Mouse (Mus musculus): ENCODE results near the gene Ccdc63.

Ccdc63 gene

GRCm38 (mm10) chr5:122130341-122130998, 10.2 kb downstream of the Ccdc63 start:
- CTCF ChIA-PET: no interaction called here

GRCm38 (mm10) chr5:122129068-122129655, 11.5 kb downstream of the Ccdc63 start:
- CTCF ChIA-PET: interaction anchor here (0.6 to 1.1 kb wide), 4 partner anchors 38 to 251 kb away, joined by 3 to 7 read pairs (median 4); no protein-coding TSS in a partner anchor

- CTCF ChIA-PET: interaction anchor here (0.8 kb wide), 1 partner anchor 9 kb away, joined by 4 read pairs; no protein-coding TSS in a partner anchor
Observed at GRCm38 (mm10) chr5:122125211-122125760, 15.3 kb downstream of the Ccdc63 start.

GRCm38 (mm10) chr5:122116243-122116642, 24.4 kb downstream of the Ccdc63 start:
- CTCF ChIA-PET: interaction anchor here (0.7 kb wide), 1 partner anchor 1060 kb away, joined by 4 read pairs; no protein-coding TSS in a partner anchor

GRCm38 (mm10) chr5:122115266-122115763, 25.3 kb downstream of the Ccdc63 start:
- CTCF ChIA-PET: no interaction called here

GRCm38 (mm10) chr5:122114176-122114575, 26.4 kb downstream of the Ccdc63 start:
- CTCF ChIA-PET: interaction anchor here (0.6 kb wide), 1 partner anchor 23 kb away, joined by 3 read pairs; no protein-coding TSS in a partner anchor

- CTCF ChIA-PET: interaction anchor here (0.5 kb wide), 1 partner anchor 298 kb away, joined by 4 read pairs; no protein-coding TSS in a partner anchor
Observed at GRCm38 (mm10) chr5:122113450-122113849, 27.2 kb downstream of the Ccdc63 start.

- CTCF ChIA-PET: no interaction called here
Observed at GRCm38 (mm10) chr5:122111933-122112248, 28.7 kb downstream of the Ccdc63 start.

GRCm38 (mm10) chr5:122111091-122111932, 29.3 kb downstream of the Ccdc63 start:
- CTCF ChIA-PET: no interaction called here

- CTCF ChIA-PET: interaction anchor here (0.9 kb wide), 1 partner anchor 54 kb away, joined by 3 read pairs; no protein-coding TSS in a partner anchor
Observed at GRCm38 (mm10) chr5:122110625-122111024, 30.0 kb downstream of the Ccdc63 start.

GRCm38 (mm10) chr5:122109325-122110060, 31.1 kb downstream of the Ccdc63 start:
- CTCF ChIA-PET: interaction anchor here (0.6 kb wide), 1 partner anchor 18 kb away, joined by 3 read pairs; no protein-coding TSS in a partner anchor

- CTCF ChIA-PET: no interaction called here
Observed at GRCm38 (mm10) chr5:122108104-122108503, 32.5 kb downstream of the Ccdc63 start.

GRCm38 (mm10) chr5:122106212-122106611, 34.4 kb downstream of the Ccdc63 start:
- CTCF ChIA-PET: interaction anchor here (0.6 to 0.7 kb wide), 2 partner anchors 11 to 782 kb away, joined by 3 to 9 read pairs; no protein-coding TSS in a partner anchor

- CTCF ChIA-PET: no interaction called here
Observed at GRCm38 (mm10) chr5:122104981-122105380, 35.6 kb downstream of the Ccdc63 start.

- CTCF ChIA-PET: interaction anchor here (0.6 kb wide), 2 partner anchors 501 to 1711 kb away, joined by 3 to 12 read pairs; no protein-coding TSS in a partner anchor
Observed at GRCm38 (mm10) chr5:122104201-122104600, 36.4 kb downstream of the Ccdc63 start.

GRCm38 (mm10) chr5:122103075-122103474, 37.5 kb downstream of the Ccdc63 start:
- CTCF ChIA-PET: no interaction called here

GRCm38 (mm10) chr5:122102476-122103050, 38.1 kb downstream of the Ccdc63 start:
- CTCF ChIA-PET: no interaction called here

- CTCF ChIA-PET: interaction anchor here (0.7 kb wide), 1 partner anchor 12 kb away, joined by 9 read pairs; no protein-coding TSS in a partner anchor
Observed at GRCm38 (mm10) chr5:122094439-122094838, 46.2 kb downstream of the Ccdc63 start.

GRCm38 (mm10) chr5:122093734-122094133, 46.9 kb downstream of the Ccdc63 start:
- CTCF ChIA-PET: no interaction called here

- CTCF ChIA-PET: interaction anchor here (0.6 kb wide), 1 partner anchor 40 kb away, joined by 5 read pairs; no protein-coding TSS in a partner anchor
Observed at GRCm38 (mm10) chr5:122092794-122093193, 47.8 kb downstream of the Ccdc63 start.
